Mouse (Mus musculus) spleen, postnatal 14 days (tissue): ENCODE results near the gene Cpd.
"Not testable (repeated sequence)": the region's sequence is repeated elsewhere in the genome, so short reads cannot be mapped to it uniquely, and the experiment has no call there.

Experiments used
- DNase-seq, 2 experiments: peaks; one replicate each; pipeline ENCODE4 v3.0.0; 2021 to 2022; ENCODE audit warnings: low spot score in 2 of 2

Gene Cpd

GRCm38 (mm10) chr11:76847354-76847753, 536 bp upstream of the Cpd start:
- no peak for DNase-seq

- DNase-seq, result peak in 1 of 2 experiments; percentile 24
Measured at GRCm38 (mm10) chr11:76846011-76846877, 574 bp downstream of the Cpd start.

- peak in 1 of 2 experiments; percentile 19 for DNase-seq
Measured at GRCm38 (mm10) chr11:76845275-76845980, 1.4 kb downstream of the Cpd start.

GRCm38 (mm10) chr11:76838573-76838972, 8.2 kb downstream of the Cpd start:
- DNase-seq, result no peak

- DNase-seq, result no peak
Measured at GRCm38 (mm10) chr11:76836317-76836716, 10.5 kb downstream of the Cpd start.

- DNase-seq, result no peak
Measured at GRCm38 (mm10) chr11:76835868-76836267, 10.9 kb downstream of the Cpd start.

GRCm38 (mm10) chr11:76834665-76835064, 12.2 kb downstream of the Cpd start:
- DNase-seq, result no peak

- no peak for DNase-seq
Measured at GRCm38 (mm10) chr11:76824885-76825265, 21.9 kb downstream of the Cpd start.

- no peak for DNase-seq
Measured at GRCm38 (mm10) chr11:76824238-76824884, 22.5 kb downstream of the Cpd start.

GRCm38 (mm10) chr11:76823641-76824040, 23.2 kb downstream of the Cpd start:
- DNase-seq, result no peak

GRCm38 (mm10) chr11:76821353-76821752, 25.5 kb downstream of the Cpd start:
- DNase-seq, result no peak

- no peak for DNase-seq
Measured at GRCm38 (mm10) chr11:76817664-76818063, 29.2 kb downstream of the Cpd start.

GRCm38 (mm10) chr11:76810706-76811495, 35.9 kb downstream of the Cpd start:
- no peak for DNase-seq

- no peak for DNase-seq
Measured at GRCm38 (mm10) chr11:76809450-76809849, 37.4 kb downstream of the Cpd start.

GRCm38 (mm10) chr11:76808550-76808949, 38.3 kb downstream of the Cpd start:
- DNase-seq, result no peak

GRCm38 (mm10) chr11:76807007-76807679, 39.7 kb downstream of the Cpd start:
- DNase-seq, result no peak

GRCm38 (mm10) chr11:76806026-76806425, 40.8 kb downstream of the Cpd start:
- no peak for DNase-seq

- not testable (repeated sequence) for DNase-seq
Measured at GRCm38 (mm10) chr11:76805072-76805471, 41.7 kb downstream of the Cpd start.

- no peak for DNase-seq
Measured at GRCm38 (mm10) chr11:76803266-76803665, 43.6 kb downstream of the Cpd start.

- DNase-seq, result no peak
Measured at GRCm38 (mm10) chr11:76797236-76797635, 49.6 kb downstream of the Cpd start.

- DNase-seq, result no peak
Measured at GRCm38 (mm10) chr11:76795326-76795725, 51.5 kb downstream of the Cpd start.
